Mouse (Mus musculus): Measurements from ENCODE around the gene Rimkla.

Gene Rimkla

DNA sequence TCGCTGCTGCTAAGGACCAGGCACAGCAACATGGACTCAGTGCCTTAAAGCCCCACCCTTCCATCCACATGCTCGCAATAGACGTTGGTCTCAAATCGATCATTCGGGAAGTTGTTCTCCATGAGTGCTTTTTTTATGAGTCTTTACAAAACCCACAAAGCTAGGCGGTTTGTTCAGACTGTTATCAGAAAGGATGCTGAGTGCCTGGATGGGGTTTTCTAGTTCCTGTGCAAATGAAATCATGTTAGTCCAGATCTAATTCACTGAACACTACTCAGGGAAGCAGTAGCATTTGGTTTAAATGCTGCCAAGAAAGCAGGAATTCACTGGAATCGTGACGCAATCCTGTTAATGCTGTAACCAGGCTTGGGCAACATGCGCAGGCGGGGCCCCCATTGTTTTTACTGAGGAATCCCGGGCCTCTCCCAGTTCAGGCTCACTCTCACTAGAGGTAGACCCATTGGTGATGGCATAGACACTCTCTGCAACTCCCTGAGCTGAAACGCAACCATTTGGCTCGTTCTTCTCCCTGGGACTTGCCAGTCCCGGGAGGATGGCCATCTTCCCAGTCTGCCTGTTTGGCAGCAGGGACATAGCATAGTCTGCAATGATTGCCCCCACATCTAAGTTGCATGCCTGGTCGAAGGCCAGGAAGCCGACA, 24.6 kb downstream of the Rimkla start:
- DNase-seq (ENCODE audit: low spot score in 2 of 2) = no peak

- no peak for DNase-seq (ENCODE audit: low spot score in 2 of 2)
These were observed 26.6 kb downstream of the Rimkla start for GRCm38 (mm10) chr4:119465841-119466240.

DNA sequence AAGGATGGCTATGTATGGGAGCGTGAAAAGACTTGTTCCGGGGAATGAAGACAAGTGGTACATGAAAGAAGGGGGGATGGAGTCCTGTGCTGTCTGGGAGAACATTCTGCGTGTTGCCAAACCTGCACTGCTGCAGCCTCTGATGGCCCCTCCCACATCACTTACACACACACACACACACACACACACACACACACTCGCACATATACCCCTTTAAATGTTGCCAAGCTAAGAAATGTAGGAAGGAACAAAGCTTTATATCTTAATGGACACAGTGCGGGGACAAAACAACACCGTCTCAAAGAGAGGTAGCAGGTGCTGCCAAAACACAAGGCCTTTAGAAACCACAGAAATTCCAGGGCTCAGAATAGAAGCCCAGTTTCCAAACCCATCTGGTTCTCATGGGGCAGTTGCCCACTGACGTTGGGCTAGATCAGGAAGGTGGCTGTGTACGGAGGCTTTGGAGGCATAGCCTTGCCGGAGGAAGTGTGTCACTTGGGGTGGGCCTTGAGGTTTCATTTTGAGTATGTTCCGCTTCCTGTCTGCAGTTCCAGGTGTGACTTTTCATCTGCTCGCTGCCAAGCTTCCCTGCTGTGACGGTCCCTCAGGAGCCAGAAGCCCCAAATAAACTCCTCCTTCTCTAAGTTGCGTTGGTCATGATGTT, 28.5 kb downstream of the Rimkla start:
- DNase-seq (ENCODE audit: low spot score in 2 of 2) = peak; percentile 35 to 53

GRCm38 (mm10) chr4:119462858-119463755, 29.3 kb downstream of the Rimkla start:
- DNase-seq (ENCODE audit: low spot score in 2 of 2) = peak; percentile 30 to 45

- no peak for DNase-seq (ENCODE audit: low spot score in 2 of 2)
These were observed 30.0 kb downstream of the Rimkla start for GRCm38 (mm10) chr4:119462457-119462856.

GRCm38 (mm10) chr4:119460728-119461141, 31.7 kb downstream of the Rimkla start:
- DNase-seq (ENCODE audit: low spot score in 2 of 2) = no peak

GRCm38 (mm10) chr4:119460296-119460695, 32.1 kb downstream of the Rimkla start:
- DNase-seq (ENCODE audit: low spot score in 2 of 2) = peak in 1 of 2 experiments; percentile 3

DNA sequence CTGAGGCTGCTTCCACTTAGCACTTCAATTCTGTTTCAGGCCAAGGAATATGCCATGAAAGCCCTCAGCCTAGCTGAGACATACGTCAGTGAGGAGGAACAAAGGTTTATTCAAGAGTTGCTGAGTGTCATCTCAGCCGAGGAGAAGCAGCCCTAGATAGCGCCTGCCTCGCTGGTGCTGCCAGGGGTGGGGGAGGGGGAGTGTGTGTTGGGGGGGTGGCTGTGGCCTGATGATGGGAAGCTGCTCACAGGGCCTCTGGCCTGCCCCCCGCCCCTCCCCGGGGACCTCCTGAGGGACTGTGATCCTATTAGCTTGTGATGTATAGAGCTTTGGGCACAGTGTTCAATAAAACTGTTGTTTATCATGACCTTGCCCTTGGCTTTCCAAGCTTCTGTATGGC, 38.9 kb downstream of the Rimkla start:
- no peak for DNase-seq (ENCODE audit: low spot score in 2 of 2)

DNA sequence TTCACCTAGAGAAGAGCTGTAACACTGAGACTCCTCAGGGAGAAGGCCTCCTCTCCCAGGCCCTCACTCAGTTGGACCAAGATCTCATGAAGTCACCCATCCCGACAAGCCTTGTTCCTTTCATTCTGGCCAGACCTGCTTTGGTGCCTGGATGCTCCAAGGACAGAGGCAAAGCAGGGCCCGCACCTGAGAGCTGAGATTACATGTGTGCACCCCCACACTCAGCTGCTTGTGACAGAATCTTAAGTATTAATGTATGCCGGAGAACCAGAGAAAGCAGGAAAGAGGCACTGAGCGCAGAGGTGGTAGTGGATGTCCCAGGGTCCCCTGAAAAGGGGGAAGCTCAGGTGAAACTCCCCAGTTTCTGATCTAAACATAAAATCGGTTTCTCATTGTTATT, 39.3 kb downstream of the Rimkla start:
- DNase-seq (ENCODE audit: low spot score in 2 of 2) = no peak

DNA sequence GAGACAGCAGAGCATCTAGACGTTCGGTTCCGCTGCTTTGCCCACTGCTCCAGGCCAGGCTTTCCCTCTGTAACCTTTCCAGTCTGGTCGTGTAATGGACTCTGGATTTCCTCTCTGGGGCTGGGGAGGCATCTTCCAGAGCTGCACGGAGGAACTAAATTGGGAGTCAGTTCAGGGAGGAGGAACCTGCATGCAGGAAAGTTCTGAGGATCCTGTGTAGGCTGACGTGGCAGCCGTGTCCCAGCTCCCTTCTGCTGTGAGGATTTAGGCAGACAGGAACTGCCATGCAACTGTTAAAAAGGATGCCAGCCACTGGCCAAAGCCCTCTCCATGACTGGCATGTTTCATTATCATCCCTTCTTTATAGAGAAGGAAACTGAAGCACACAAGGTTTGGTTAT, 42.0 kb downstream of the Rimkla start:
- no peak for DNase-seq (ENCODE audit: low spot score in 2 of 2)

GRCm38 (mm10) chr4:119447786-119448185, 44.6 kb downstream of the Rimkla start:
- no peak for DNase-seq (ENCODE audit: low spot score in 2 of 2)

GRCm38 (mm10) chr4:119447261-119447660, 45.2 kb downstream of the Rimkla start:
- DNase-seq (ENCODE audit: low spot score in 2 of 2) = no peak

- no peak for DNase-seq (ENCODE audit: low spot score in 2 of 2)
These were observed 49.9 kb downstream of the Rimkla start for GRCm38 (mm10) chr4:119442539-119442938.

GRCm38 (mm10) chr4:119441836-119442235, 50.6 kb downstream of the Rimkla start:
- DNase-seq (ENCODE audit: low spot score in 2 of 2) = no peak

- DNase-seq (ENCODE audit: low spot score in 2 of 2) = no peak
These were observed 54.5 kb downstream of the Rimkla start for GRCm38 (mm10) chr4:119437936-119438335.

DNA sequence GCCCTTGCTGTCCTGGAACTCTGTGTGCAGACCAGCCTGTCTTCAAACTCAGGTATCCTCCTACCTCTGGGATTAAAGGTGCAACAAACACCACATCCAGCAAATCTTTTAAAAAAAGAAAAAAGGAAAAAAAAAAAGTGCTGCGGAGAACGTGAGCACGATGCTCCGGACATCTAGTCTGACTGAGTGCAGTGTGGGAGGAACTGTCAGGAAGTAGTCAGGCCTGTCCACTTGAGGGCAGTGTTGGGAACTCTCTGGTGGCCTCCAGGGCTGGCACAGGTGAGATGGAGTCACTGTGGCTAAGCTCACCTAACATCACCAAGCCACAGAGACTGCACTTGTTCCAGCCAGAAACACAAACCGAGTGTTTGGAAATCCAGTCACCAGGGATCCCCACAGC, 61.8 kb downstream of the Rimkla start:
- DNase-seq (ENCODE audit: low spot score in 2 of 2) = peak; percentile 21 to 42

GRCm38 (mm10) chr4:119427680-119428079, 64.7 kb downstream of the Rimkla start:
- DNase-seq (ENCODE audit: low spot score in 2 of 2) = no peak

GRCm38 (mm10) chr4:119425601-119426000, 66.8 kb downstream of the Rimkla start:
- DNase-seq (ENCODE audit: low spot score in 2 of 2) = no peak

- no peak for DNase-seq (ENCODE audit: low spot score in 2 of 2)
These were observed 67.4 kb downstream of the Rimkla start for GRCm38 (mm10) chr4:119425077-119425476.

DNA sequence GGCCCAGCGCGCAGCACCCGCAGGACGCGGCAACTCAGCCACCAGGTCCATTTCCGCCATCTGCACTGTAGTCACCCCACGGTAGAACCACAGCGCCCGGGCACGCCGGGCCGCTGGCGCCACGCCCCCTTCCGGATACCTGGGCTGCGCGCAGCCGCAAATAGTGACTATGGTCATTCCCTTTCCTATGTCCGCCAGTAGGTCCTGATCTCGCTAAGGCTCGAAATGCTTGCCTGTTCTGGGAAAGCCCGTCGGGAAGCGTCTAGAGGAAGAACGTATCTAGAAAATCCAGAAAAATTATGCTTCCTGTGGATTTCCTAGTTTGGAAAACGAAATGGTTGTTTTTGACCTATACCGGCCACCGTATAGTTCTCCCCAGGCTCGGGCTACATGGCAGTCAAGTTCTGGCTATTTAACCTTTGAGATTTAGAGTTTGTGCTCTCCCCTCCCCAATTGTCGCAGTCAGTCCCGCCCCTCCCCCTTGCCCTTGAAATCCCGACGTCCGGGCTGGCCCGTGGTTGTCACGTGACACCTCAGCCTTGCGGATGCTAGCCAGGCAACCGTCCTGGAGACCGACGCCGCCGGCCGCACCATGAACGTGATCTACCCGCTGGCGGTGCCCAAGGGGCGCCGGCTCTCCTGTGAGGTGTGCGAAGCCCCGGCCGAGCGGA, 70.0 kb downstream of the Rimkla start, which contains the start of the genes Ppcs and Zmynd12:
Gene Ppcs (minus strand): TSS at position 127 of the 671 bp plus-strand sequence.
Gene Zmynd12 (plus strand): TSS at position 521 of the 671 bp plus-strand sequence.
- DNase-seq (ENCODE audit: low spot score in 2 of 2) = peak; percentile 90

DNA sequence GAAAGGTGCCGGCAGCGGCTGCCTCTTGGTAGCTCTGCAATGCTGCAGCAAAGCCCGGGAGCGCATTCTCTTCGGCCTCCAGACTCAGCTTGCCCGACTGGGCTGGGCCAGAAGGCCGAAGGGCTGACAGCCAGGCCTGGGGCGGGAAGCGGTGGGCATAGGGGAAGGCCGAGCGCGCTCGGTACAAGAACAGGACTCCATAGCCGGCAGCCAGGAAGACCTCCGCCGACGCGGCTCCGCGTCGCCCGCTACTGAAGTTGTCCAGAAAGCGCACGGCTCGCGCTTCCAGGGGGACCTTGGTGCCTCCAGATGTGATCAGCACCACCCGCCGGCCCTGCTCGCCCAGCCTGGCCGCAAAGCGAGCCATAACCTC, 70.5 kb downstream of the Rimkla start:
- no peak for DNase-seq (ENCODE audit: low spot score in 2 of 2)

GRCm38 (mm10) chr4:119421191-119421590, 71.2 kb downstream of the Rimkla start:
- DNase-seq (ENCODE audit: low spot score in 2 of 2) = no peak
